Mouse (Mus musculus) limb, embryonic 14.5 days (tissue): ENCODE data around the gene Ubald1. TPM values are rescaled to one million over a fixed set of nuclear protein-coding genes. Genes with fewer than 3 reads are reported as not detected.
A peak's percentile ranks its signal among the peaks of the same experiment; 100 is the strongest.

ENCODE experiments used
- ATAC-seq: fragments of 200-750 bp; cut with Nextera tagmentation; 2 replicates; pipeline ENCODE4 v1.8.0; 2017; ENCODE audit warnings: low read depth, moderate number of reproducible peaks, moderate TSS enrichment; ENCODE audit not compliant: low FRiP score
- DNase-seq: peaks from one replicate; pipeline ENCODE4 v3.0.0-alpha.2; 2015; ENCODE audit warnings: low spot score
- H3K27ac ChIP-seq: fragments of 300-500 bp; sonication (generic); replicated peaks from 2 replicates; pipeline ENCODE4 v1.5.1; 2014; ENCODE audit warnings: low read depth, mild to moderate bottlenecking, low read length, moderate library complexity, mixed read lengths
- H3K27me3 ChIP-seq: fragments of 300-500 bp; sonication (generic); 2 replicates; pipeline ENCODE4 v1.6.1; 2014; ENCODE audit warnings: low read length, mixed read lengths; ENCODE audit not compliant: control insufficient read depth, insufficient read depth
- H3K36me3 ChIP-seq: fragments of 300-500 bp; sonication (generic); 2 replicates; pipeline ENCODE4 v1.6.1; 2014; ENCODE audit warnings: mild to moderate bottlenecking, low read length, moderate library complexity, mixed read lengths; ENCODE audit not compliant: control insufficient read depth, insufficient read depth
- H3K4me1 ChIP-seq: fragments of 300-500 bp; sonication (generic); 2 replicates; pipeline ENCODE4 v1.6.1; 2014; ENCODE audit warnings: antibody characterized with exemption, low read length, mixed read lengths; ENCODE audit not compliant: control insufficient read depth, insufficient read depth
- H3K4me2 ChIP-seq: fragments of 300-500 bp; sonication (generic); replicated peaks from 2 replicates; pipeline ENCODE4 v1.6.1; 2014; ENCODE audit warnings: low read depth, mild to moderate bottlenecking, low read length, moderate library complexity; ENCODE audit not compliant: severe bottlenecking
- H3K4me3 ChIP-seq: fragments of 300-500 bp; sonication (generic); replicated peaks from 2 replicates; pipeline ENCODE4 v1.5.1; 2014; ENCODE audit warnings: low read length
- H3K9ac ChIP-seq: fragments of 300-500 bp; sonication (generic); 2 replicates; pipeline ENCODE4 v1.6.1; 2014; ENCODE audit warnings: mild to moderate bottlenecking, low read depth, low read length, moderate library complexity; ENCODE audit not compliant: severe bottlenecking
- H3K9me3 ChIP-seq: fragments of 300-500 bp; sonication (generic); 2 replicates; pipeline ENCODE4 v1.6.1; 2016; ENCODE audit warnings: low read length; ENCODE audit not compliant: control insufficient read depth
- POLR2A ChIP-seq: fragments of 200-500 bp; IDR thresholded peaks from 2 replicates; pipeline ENCODE4 v1.8.0; 2012; ENCODE audit warnings: inconsistent platforms, mild to moderate bottlenecking, moderate library complexity, borderline replicate concordance; ENCODE audit not compliant: insufficient read depth, insufficient read length; ENCODE audit errors: extremely low read depth
- WGBS: fragments of 180-500 bp; shearing (Covaris S2); extraction: QIAGEN DNeasy Blood & Tissue Kit; methylation state at CpG from one replicate; pipeline ENCODE4 v1.1.7; 2014; 5-methylcytosine and 5-hydroxymethylcytosine counted together
- polyA plus RNA-seq, 2 experiments: library from polyadenylated mRNA; depleted of rRNA in 1 of 2; stranded (reverse) in 1 of 2; unstranded in 1 of 2; fragments of >200 nt; fragmentation: Nextera tagmentation in 1 of 2; extraction: Ambion mirVana in 1 of 2; gene quantifications; 2 replicates each; pipeline versions ENCODE4 v1.2.1 to v1.2.3; 2012 to 2014

Ubald1 gene
- polyA plus RNA-seq, 2 experiments: 32.5 to 44.3 TPM

DNA sequence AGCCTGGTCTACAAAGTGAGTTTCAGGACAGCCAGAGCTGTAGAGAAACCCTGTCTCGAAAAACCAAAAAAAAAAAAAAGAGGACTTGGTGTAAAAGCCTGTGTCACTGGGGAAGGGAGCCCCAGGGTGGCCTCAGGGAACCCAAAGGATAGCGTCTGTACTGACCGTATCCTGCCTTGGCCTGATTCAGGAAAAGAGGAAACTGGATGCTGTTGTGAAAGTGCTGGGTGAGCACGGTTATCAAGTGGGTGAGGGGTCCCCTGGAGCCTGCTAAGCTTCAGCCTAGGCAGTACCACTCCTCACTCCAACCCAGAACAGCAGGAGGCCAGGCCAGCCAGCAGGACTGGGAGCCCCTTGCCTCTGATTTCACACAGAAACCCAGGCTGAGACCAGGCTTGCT lies 2.9 kb downstream of the Ubald1 start:
- Histone ChIP-seq H3K27ac (no peak overlapping the region), H3K4me1 (peaks cover 9% of the 10 kb centered on the region), H3K4me3 (0 out of 2 replicates have a peak overlapping the region, but pooled peaks have one; percentile 89), H3K9ac (peak overlapping the region; percentile 25; the same call in 1 of the 2 replicates), H3K27me3 (no peaks in the 10 kb centered on the region), H3K36me3 (peaks cover 28% of the 10 kb centered on the region), H3K9me3 (no peaks in the 10 kb centered on the region), H3K4me2 (no peak overlapping the region)
- no peak for TF ChIP-seq POLR2A
- WGBS: 83% methylated on average over 4 of the region's 4 CpGs
- DNase-seq: no peak
- ATAC-seq: no peak

- ATAC-seq (no peak), DNase-seq (peak; percentile 39)
- H3K4me1 ChIP-seq: peaks cover 9% of the 10 kb centered on the region
- no peak overlapping the region for H3K4me2 ChIP-seq
- peaks cover 28% of the 10 kb centered on the region for H3K36me3 ChIP-seq
- no peak overlapping the region for H3K27ac ChIP-seq
- no peak overlapping the region for H3K4me3 ChIP-seq
- H3K27me3 ChIP-seq: no peaks in the 10 kb centered on the region
- H3K9me3 ChIP-seq: no peaks in the 10 kb centered on the region
- TF ChIP-seq POLR2A: no peak
- WGBS: 72% methylated on average over 8 of the region's 8 CpGs
- no peak overlapping the region for H3K9ac ChIP-seq
Measured at GRCm38 (mm10) chr16:4876033-4876680, 4.0 kb downstream of the Ubald1 start.

- Histone ChIP-seq H3K4me3 (no peak overlapping the region), H3K9me3 (no peaks in the 10 kb centered on the region), H3K9ac (no peak overlapping the region), H3K27ac (no peak overlapping the region), H3K4me2 (no peak overlapping the region), H3K36me3 (peaks cover 28% of the 10 kb centered on the region), H3K4me1 (peaks cover 9% of the 10 kb centered on the region), H3K27me3 (no peaks in the 10 kb centered on the region)
- no peak for ATAC-seq
- TF ChIP-seq POLR2A: no peak
- 88% methylated on average over 20 of the region's 23 CpGs for WGBS
- no peak for DNase-seq
Measured at GRCm38 (mm10) chr16:4875198-4876032, 4.7 kb downstream of the Ubald1 start.

GRCm38 (mm10) chr16:4871926-4872325 lies 8.2 kb downstream of the Ubald1 start:
- WGBS: 93% methylated on average over 2 of the region's 2 CpGs
- H3K4me3 ChIP-seq: no peak overlapping the region
- H3K4me2 ChIP-seq: no peak overlapping the region
- no peak overlapping the region for H3K27ac ChIP-seq
- no peak for TF ChIP-seq POLR2A
- DNase-seq: no peak
- no peaks in the 10 kb centered on the region for H3K4me1 ChIP-seq
- no peaks in the 10 kb centered on the region for H3K27me3 ChIP-seq
- no peaks in the 10 kb centered on the region for H3K9me3 ChIP-seq
- H3K9ac ChIP-seq: no peak overlapping the region
- H3K36me3 ChIP-seq: peaks cover 35% of the 10 kb centered on the region
- no peak for ATAC-seq

DNA sequence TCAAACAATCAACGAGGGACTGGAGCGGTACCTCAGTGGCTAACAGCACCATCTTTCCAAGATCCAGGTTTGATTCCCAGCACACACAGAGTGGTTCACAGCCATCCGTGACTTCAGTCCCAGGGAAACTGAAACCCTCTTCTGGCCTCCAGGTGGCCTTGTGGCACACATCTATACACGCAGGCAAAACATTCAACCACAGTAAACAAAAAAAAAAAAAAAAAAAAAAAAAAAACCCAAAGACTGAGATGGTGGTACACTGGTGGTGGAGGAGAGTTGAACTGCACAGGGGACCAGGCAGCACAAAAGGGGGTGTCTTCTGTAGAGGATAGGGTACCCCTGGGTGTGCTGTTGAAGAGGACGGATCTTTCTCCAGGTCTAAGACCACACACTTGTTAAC lies 9.6 kb downstream of the Ubald1 start:
- Histone ChIP-seq H3K27ac (no peak overlapping the region), H3K9me3 (no peaks in the 10 kb centered on the region), H3K4me3 (no peak overlapping the region), H3K4me2 (no peak overlapping the region), H3K9ac (no peak overlapping the region), H3K36me3 (peaks cover 27% of the 10 kb centered on the region), H3K4me1 (0 out of 2 replicates have a peak, but pooled peaks cover 4% of the 10 kb centered on the region), H3K27me3 (no peaks in the 10 kb centered on the region)
- TF ChIP-seq POLR2A: no peak
- DNase-seq (no peak), ATAC-seq (no peak)
- WGBS: 92% methylated on average over 5 of the region's 5 CpGs
